Mouse (Mus musculus) liver, embryonic 12.5 days (tissue): ENCODE results near the gene Sh3d19. TPM values are rescaled to one million over a fixed set of nuclear protein-coding genes. Genes with fewer than 3 reads are reported as not detected.
A peak's percentile ranks its signal among the peaks of the same experiment; 100 is the strongest.

Source experiments
- ATAC-seq: fragments of 200-750 bp; cut with Nextera tagmentation; 2 replicates; pipeline ENCODE4 v1.8.0; 2017; ENCODE audit warnings: moderate number of reproducible peaks, mild to moderate bottlenecking, moderate library complexity
- H3K27ac ChIP-seq: fragments of 300-500 bp; sonication (generic); 2 replicates; pipeline ENCODE4 v1.5.1; 2016; ENCODE audit warnings: mild to moderate bottlenecking
- H3K27me3 ChIP-seq: fragments of 300-500 bp; sonication (generic); replicated peaks from 2 replicates; pipeline ENCODE4 v1.6.1; 2016; ENCODE audit warnings: mild to moderate bottlenecking, moderate library complexity
- H3K36me3 ChIP-seq: fragments of 300-500 bp; sonication (generic); 2 replicates; pipeline ENCODE4 v1.6.1; 2016; ENCODE audit warnings: mild to moderate bottlenecking, moderate library complexity
- H3K4me1 ChIP-seq: fragments of 300-500 bp; sonication (generic); 2 replicates; pipeline ENCODE4 v1.6.1; 2016
- H3K4me2 ChIP-seq: fragments of 300-500 bp; sonication (generic); 2 replicates; pipeline ENCODE4 v1.6.1; 2016; ENCODE audit warnings: mild to moderate bottlenecking, moderate library complexity
- H3K4me3 ChIP-seq: fragments of 300-500 bp; sonication (generic); 2 replicates; pipeline ENCODE4 v1.5.1; 2016; ENCODE audit warnings: mild to moderate bottlenecking, moderate library complexity
- H3K9ac ChIP-seq: fragments of 300-500 bp; sonication (generic); 2 replicates; pipeline ENCODE4 v1.6.1; 2016; ENCODE audit warnings: mild to moderate bottlenecking, moderate library complexity
- H3K9me3 ChIP-seq: fragments of 300-500 bp; sonication (generic); replicated peaks from 2 replicates; pipeline ENCODE4 v1.6.1; 2016; ENCODE audit warnings: mild to moderate bottlenecking, moderate library complexity
- WGBS: fragments of 180-500 bp; shearing (Covaris S2); methylation state at CpG from one replicate; pipeline ENCODE4 v1.1.7; 2016; ENCODE audit not compliant: insufficient replicate concordance; 5-methylcytosine and 5-hydroxymethylcytosine counted together
- polyA plus RNA-seq: library from polyadenylated mRNA; unstranded; fragments of >200 nt; fragmentation: Nextera tagmentation; extraction: Ambion mirVana; gene quantifications from 2 replicates; pipeline ENCODE4 v1.2.1, GENCODE M21; 2016

The Sh3d19 gene
- polyA plus RNA-seq, 1 experiment from 2014 or later: 12.7 TPM

DNA sequence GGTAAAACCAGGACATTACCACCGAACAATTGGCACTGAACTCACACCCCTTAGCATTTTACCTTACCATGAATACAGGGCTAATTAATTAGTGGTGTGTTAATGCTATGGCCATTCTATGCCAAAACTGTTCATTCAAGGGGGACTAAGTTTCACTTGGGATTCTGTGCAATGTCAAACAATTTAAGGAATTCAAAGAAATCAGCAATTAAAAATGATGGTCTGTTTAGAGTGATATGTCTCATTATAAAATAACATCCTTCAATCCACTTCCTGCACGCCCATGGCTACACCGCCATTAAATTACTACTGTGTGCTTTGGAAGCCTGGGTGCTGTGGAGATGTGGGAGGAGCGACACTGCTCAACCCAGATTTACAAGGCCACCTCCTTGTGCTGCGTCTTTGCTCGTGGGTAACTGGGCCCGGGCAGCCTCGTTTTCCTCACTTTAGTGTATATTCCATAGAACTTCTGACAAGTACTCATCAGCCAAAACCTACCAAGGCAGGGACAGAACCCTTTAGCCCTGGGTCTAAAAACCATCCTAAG lies 135.2 kb downstream of the Sh3d19 start:
- 92% methylated on average over 8 of the region's 8 CpGs for WGBS
- Histone ChIP-seq H3K4me1 (peaks cover 46% of the 10 kb centered on the region), H3K36me3 (peaks cover 12% of the 10 kb centered on the region), H3K9me3 (no peaks in the 10 kb centered on the region), H3K4me3 (no peak overlapping the region), H3K27ac (no peak overlapping the region; the same call in 1 of the 2 replicates), H3K27me3 (no peaks in the 10 kb centered on the region), H3K4me2 (no peak overlapping the region), H3K9ac (no peak overlapping the region)
- no peak for ATAC-seq

DNA sequence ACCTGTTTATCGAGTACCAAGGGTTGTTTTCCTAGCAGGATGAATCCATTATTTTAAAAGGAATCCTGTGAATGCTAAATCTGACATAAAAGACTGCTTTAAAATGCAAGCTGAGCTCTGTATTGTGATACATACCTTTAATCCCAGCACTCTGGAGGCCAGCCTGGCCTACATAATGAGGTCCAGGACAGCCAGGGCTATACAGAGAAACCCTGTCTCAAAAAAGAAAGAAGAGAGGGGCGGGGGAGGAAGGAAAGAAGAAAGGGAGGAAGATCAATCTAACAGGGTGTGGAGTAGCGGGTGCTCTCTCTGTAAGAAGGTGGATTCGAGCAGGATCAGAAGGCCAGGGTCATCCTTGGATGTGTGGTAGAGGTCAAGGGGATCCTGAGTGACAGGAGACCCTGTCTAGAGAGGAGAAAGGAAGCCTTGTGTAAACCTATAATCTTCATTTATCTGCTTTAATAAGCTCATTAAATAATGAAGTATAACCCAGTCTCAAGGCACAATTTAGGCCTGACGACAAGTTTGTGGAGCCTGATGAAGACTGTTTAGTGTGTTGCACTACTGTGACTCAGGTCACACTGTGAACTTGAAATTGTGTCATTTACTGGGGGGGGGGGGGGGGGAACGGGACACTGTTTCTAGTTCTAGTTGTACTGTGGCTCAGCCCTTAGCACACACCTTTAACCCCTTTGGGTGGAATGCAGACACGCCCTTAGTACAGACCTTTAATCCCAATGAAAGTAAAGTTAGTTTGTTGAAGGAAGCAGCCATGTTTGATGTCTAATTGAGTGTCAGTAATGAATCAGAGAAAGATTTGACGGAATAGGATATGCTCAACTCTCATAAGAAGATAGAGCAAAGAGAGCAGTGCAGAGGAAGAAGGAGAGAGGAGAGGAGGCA lies 137.0 kb downstream of the Sh3d19 start:
- peaks cover 13% of the 10 kb centered on the region for H3K36me3 ChIP-seq

DNA sequence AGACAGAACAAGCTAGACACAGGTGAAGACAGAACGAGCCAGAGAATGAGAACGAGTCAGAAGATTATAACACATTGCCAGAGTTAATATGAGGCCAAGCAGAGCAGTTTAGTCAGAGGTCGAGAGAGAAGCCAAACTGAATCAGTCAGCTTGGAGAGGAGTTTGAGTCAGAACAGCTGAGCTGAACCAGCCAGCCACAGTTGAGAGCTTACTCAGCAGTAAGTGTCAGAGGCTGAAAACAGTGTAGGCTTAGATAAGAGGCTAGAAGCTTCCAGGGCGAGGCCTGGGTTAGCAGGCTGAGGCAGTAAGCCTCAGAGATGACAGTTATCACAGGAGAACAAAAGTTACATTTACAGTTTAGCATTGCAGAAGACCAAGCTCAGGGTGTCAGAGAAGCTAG lies 137.7 kb downstream of the Sh3d19 start:
- Histone ChIP-seq H3K4me2 (peak overlapping the region; percentile 65), H3K9ac (peak overlapping the region; percentile 64), H3K4me3 (no peak overlapping the region), H3K4me1 (peaks cover 61% of the 10 kb centered on the region), H3K36me3 (peaks cover 16% of the 10 kb centered on the region), H3K27me3 (no peaks in the 10 kb centered on the region), H3K27ac (peak overlapping the region; percentile 98), H3K9me3 (no peaks in the 10 kb centered on the region)
- 53% methylated on average over 4 of the region's 4 CpGs for WGBS
- ATAC-seq: peak; percentile 99

More for the DNA sequence above, 137.0 kb downstream of the Sh3d19 start:
- H3K27me3 ChIP-seq: no peaks in the 10 kb centered on the region
- H3K4me3 ChIP-seq: no peak overlapping the region
- peak overlapping the region; percentile 98 for H3K27ac ChIP-seq
- ATAC-seq: peak; percentile 60
- WGBS: 83% methylated on average over 8 of the region's 8 CpGs
- H3K4me1 ChIP-seq: peaks cover 61% of the 10 kb centered on the region
- peak overlapping the region; percentile 65 for H3K4me2 ChIP-seq
- no peaks in the 10 kb centered on the region for H3K9me3 ChIP-seq
- H3K9ac ChIP-seq: peak overlapping the region; percentile 48; the same call in 1 of the 2 replicates

DNA sequence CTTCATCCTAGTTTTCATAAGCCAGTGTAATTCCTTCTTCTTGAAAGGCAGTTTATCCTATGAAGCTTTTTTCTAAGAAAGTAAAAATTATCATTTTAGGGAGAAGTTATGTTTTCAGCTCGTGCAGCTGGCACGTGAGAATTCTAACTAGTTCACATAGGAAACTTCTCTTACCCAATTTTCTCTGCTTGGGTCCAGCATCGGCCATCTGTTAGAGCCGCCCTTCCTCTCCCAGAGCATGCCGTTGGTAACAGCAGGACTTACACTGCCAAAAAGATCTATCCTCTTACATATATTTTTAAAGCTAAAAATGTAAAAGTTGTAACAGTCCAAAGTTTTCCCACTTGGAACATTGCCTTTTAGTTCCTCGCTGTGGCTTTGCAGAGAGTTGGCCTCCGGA lies 138.2 kb downstream of the Sh3d19 start:
- no peak overlapping the region for H3K4me3 ChIP-seq
- H3K36me3 ChIP-seq: peaks cover 16% of the 10 kb centered on the region
- H3K4me2 ChIP-seq: peak overlapping the region; percentile 65
- no peak for ATAC-seq
- WGBS: 61% methylated on average over 7 of the region's 7 CpGs
- H3K27me3 ChIP-seq: no peaks in the 10 kb centered on the region
- peaks cover 56% of the 10 kb centered on the region for H3K4me1 ChIP-seq
- peak overlapping the region; percentile 98 for H3K27ac ChIP-seq
- H3K9ac ChIP-seq: peak overlapping the region; percentile 64
- no peaks in the 10 kb centered on the region for H3K9me3 ChIP-seq

DNA sequence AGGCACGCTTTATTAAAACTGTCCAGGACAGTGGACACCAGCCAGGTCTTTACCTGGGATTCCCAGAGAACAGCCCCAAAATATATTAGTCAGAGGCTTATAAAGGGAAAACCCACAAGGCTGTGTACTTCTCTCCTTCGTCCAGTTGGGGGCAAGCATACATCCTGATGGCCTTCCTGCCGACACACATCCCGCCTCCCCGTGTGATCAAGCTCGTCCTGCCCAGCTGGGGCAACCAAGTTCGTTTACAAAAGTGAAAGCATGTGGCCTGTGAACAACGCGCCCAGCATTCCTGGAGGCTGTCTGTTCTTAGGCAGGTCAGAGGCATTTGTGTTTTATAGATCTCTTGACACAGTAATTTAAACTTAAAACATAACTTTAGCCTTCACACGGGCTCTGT lies 139.2 kb downstream of the Sh3d19 start:
- peak overlapping the region; percentile 36 for H3K4me3 ChIP-seq
- no peaks in the 10 kb centered on the region for H3K9me3 ChIP-seq
- H3K27me3 ChIP-seq: no peaks in the 10 kb centered on the region
- peak overlapping the region; percentile 65 for H3K4me2 ChIP-seq
- H3K9ac ChIP-seq: peak overlapping the region; percentile 64
- WGBS: 16% methylated on average over 10 of the region's 10 CpGs
- peak overlapping the region; percentile 98 for H3K27ac ChIP-seq
- peak; percentile 49 for ATAC-seq
- H3K4me1 ChIP-seq: peaks cover 55% of the 10 kb centered on the region
- H3K36me3 ChIP-seq: peaks cover 19% of the 10 kb centered on the region

DNA sequence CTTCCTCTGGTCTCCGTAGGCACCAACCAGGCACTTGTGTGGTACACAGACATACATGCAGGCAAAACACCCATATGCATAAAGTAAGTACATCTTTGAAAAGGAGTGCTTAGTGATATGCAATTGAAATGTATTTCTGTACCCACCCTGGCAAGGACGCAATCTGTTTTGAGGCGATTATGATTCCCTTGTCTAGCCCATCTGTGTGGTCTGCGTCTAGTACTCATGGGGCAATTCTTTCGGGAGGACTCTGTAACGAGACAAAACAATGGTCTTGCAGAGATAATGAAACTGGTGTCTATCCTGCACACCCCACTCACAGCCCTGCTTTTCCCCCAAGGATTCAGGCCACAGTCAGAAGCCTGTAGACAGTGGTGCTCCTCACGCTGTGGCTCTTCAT lies 141.9 kb downstream of the Sh3d19 start:
- no peak for ATAC-seq
- H3K9me3 ChIP-seq: peaks cover 7% of the 10 kb centered on the region; the same call in 1 of the 2 replicates
- H3K4me2 ChIP-seq: no peak overlapping the region
- 0 out of 2 replicates have a peak overlapping the region, but pooled peaks have one; percentile 2 for H3K27ac ChIP-seq
- WGBS: 50% methylated on average over 7 of the region's 7 CpGs
- H3K36me3 ChIP-seq: peaks cover 29% of the 10 kb centered on the region
- H3K27me3 ChIP-seq: no peaks in the 10 kb centered on the region
- no peak overlapping the region for H3K4me3 ChIP-seq
- H3K4me1 ChIP-seq: peaks cover 48% of the 10 kb centered on the region
- H3K9ac ChIP-seq: no peak overlapping the region

DNA sequence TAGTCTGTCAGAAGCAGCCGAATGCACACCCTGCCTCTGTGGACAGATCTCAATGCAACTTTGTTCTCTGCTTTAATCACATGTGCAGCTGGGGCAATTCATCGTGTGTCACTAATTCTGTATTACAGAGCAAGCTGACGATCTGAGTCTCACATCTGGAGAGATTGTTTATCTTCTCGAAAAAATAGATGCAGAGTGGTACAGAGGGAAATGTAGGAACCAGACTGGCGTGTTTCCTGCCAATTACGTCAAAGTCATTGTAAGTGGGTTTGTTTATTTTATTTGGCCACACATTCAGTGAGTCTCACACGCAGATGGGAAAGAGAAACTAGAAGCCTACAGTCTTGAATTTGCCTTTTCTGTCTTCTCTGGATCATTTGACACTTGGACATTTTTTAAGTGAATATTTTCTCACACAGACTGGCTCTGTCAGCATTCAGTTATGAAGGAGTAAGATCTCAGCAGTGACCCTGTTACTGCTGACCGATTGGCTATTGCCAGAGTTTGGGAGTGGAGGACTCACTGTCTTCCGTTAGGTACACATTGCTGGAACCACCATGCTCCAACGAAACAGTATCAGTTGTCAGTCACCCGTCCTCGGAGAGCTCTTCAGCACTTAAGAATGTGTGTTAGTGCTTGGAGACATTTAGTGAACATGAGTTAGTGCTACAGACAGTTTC lies 143.9 kb downstream of the Sh3d19 start:
- Histone ChIP-seq H3K4me3 (no peak overlapping the region), H3K9ac (no peak overlapping the region), H3K27me3 (no peaks in the 10 kb centered on the region), H3K27ac (no peak overlapping the region), H3K4me1 (peaks cover 29% of the 10 kb centered on the region), H3K36me3 (peaks cover 25% of the 10 kb centered on the region), H3K9me3 (peaks cover 7% of the 10 kb centered on the region; the same call in 1 of the 2 replicates), H3K4me2 (no peak overlapping the region)
- WGBS: 72% methylated on average over 12 of the region's 12 CpGs
- no peak for ATAC-seq

DNA sequence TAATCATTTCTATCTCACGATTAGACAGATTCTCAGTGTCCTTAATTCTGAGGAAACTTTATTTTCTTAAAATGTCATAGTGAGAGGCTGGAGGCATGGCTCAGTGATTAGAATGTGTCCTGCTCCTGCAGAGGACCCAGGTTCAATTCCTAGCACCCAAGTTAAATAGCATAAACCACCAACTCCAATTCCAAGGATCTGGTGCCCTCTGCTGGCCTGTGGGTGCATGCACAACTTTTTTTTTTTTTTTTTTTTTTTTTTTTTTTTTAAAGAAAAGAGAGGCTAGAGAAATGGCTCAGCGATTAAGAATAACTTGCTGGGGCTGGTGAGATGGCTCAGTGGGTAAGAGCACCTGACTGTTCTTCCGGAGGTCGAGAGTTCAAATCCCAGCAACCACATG lies 146.0 kb downstream of the Sh3d19 start:
- H3K9ac ChIP-seq: no peak overlapping the region
- no peaks in the 10 kb centered on the region for H3K27me3 ChIP-seq
- H3K36me3 ChIP-seq: peaks cover 39% of the 10 kb centered on the region
- H3K4me1 ChIP-seq: peaks cover 11% of the 10 kb centered on the region
- no peak overlapping the region for H3K27ac ChIP-seq
- WGBS: 82% methylated on average over 4 of the region's 4 CpGs
- no peak for ATAC-seq
- no peak overlapping the region for H3K4me2 ChIP-seq
- H3K4me3 ChIP-seq: no peak overlapping the region
- peaks cover 7% of the 10 kb centered on the region; the same call in 1 of the 2 replicates for H3K9me3 ChIP-seq

DNA sequence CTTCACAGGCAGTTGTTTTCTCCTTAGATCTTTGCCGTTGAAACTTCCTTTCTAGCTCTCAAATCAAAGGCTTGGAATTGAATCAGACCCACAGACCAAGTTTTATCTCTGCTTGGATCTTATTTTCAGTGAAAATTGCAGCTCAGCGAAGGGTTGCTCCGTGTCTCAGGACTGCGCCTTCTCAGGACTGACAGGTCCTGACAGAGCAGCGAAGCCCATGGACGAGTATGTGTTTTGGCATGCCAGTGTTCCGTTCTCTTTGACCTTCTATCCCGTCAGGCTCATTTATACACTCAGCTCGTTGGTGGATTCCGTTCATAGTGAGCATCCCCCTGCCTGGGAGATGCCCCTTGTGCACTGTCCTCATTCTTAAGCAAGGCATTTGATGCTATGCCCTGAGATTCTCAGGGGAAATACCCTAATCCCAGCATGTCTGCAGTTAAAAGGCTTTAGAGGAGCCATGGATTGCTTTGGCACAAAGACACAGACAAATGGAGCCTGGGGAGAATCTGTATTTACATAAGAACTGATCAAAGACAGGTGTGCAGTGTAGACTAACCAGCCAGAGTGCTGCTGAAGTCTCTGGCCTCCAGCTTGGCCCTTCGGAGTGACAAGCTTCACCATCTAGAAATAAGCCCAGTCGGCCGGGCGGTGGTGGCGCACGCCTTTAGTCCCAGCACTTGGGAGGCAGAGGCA lies 148.5 kb downstream of the Sh3d19 start:
- Histone ChIP-seq H3K36me3 (peaks cover 39% of the 10 kb centered on the region), H3K9ac (no peak overlapping the region), H3K27ac (no peak overlapping the region), H3K4me1 (peaks cover 6% of the 10 kb centered on the region; the same call in 1 of the 2 replicates), H3K27me3 (no peaks in the 10 kb centered on the region), H3K9me3 (peaks cover 7% of the 10 kb centered on the region; the same call in 1 of the 2 replicates), H3K4me2 (no peak overlapping the region), H3K4me3 (no peak overlapping the region)
- no peak for ATAC-seq
- 79% methylated on average over 16 of the region's 16 CpGs for WGBS

DNA sequence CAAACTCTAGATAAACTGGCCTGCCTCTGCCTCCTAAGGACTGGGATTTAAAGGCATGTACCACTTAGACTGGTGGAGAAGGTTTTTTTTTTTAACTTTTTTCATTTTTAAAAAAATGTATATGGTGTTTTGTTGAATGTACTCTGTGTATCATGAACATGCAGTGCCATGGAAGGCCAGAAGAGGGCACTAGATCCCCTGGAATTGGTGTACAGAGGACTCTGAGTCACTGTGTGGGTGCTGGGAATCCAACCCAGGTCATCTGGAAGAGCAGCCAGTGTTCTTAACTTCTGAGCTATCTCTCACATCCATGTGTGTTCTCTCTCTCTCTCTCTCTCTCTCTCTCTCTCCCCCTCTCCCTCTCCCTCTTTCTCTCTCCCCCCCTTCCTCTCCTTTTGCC lies 151.2 kb downstream of the Sh3d19 start:
- H3K4me3 ChIP-seq: no peak overlapping the region
- no peak for ATAC-seq
- H3K9ac ChIP-seq: no peak overlapping the region
- 0 out of 2 replicates have a peak, but pooled peaks cover 6% of the 10 kb centered on the region for H3K4me1 ChIP-seq
- no peak overlapping the region for H3K27ac ChIP-seq
- no peaks in the 10 kb centered on the region for H3K9me3 ChIP-seq
- H3K4me2 ChIP-seq: no peak overlapping the region
- peaks cover 24% of the 10 kb centered on the region for H3K36me3 ChIP-seq
- no peaks in the 10 kb centered on the region for H3K27me3 ChIP-seq

DNA sequence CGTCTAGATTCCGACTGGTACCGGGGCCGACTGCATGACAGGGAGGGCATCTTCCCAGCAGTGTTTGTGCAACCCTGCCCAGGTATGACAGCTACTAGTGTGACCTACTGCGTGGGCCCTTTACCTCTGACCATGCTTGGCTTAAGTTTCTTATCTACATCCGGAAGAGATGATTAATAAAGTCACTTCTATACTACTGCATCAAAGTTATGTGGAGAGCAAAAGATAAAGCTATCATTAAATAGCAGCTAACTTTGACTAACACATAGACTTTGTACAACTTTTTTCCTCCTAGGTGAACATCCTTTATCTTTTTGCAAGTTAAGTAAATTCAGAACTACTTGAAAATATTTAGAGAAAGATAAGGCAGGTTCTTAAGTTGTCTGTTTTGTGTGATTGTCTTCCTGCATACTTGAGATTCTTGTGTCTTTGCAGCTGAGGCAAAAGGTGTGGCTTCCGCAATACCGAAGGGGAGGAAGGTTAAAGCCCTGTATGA lies 152.4 kb downstream of the Sh3d19 start:
- Histone ChIP-seq H3K9me3 (no peaks in the 10 kb centered on the region), H3K4me2 (no peak overlapping the region), H3K9ac (no peak overlapping the region), H3K27ac (peak overlapping the region; percentile 14; the same call in 1 of the 2 replicates), H3K36me3 (peaks cover 25% of the 10 kb centered on the region), H3K27me3 (no peaks in the 10 kb centered on the region), H3K4me3 (no peak overlapping the region), H3K4me1 (0 out of 2 replicates have a peak, but pooled peaks cover 6% of the 10 kb centered on the region)
- ATAC-seq: peak; percentile 47
- 64% methylated on average over 8 of the region's 8 CpGs for WGBS
